Mouse (Mus musculus): Measurements from ENCODE around the gene Tmc7.

DNA sequence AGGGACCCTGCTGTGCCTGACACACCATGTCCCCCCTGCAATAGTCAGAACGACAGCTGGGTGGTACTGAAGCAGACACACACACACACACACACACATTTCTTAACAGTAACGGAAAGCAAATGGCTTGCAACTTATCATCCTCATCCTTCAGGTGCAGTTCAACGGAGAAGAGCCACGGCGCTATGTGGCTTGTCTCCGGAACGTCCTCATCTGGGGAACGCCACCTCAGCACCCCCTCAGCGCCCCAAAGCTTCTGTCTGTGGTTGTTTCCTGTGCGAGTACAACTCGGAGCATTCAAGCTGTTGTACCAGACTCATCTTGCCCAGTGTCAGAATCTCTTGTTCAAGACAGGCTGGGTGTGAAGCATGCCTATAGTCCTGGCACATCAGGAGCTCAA, 11.7 kb upstream of the Tmc7 start:
- TF ChIP-seq CTCF (IDR thresholded peaks at IDR 0.05; ENCODE audit: insufficient read depth, low read length), result no peak
- no peak for TF ChIP-seq POLR2A (IDR thresholded peaks at IDR 0.05; ENCODE audit: borderline replicate concordance, extremely low read depth, low read depth, low read length)
